Comparison of ENCODE assay signal across 18 mouse cellular contexts in genomic region chr1:166903417-166903816, GRCm38 (mm10).
"Had no signal": no experiment of that assay in that cellular context is flagged by ENCODE, and none has a peak within 500 bp of the region (broad histone marks: within the 10 kb centered on the region; RNA-seq: fewer than 3 reads in every experiment).

No protein-coding gene starts in this region.

- H3K4me3 ChIP-seq: limb, embryonic 12.5 days; limb, embryonic 15.5 days; megakaryocyte, embryonic 14.5 days; midbrain, embryonic 10.5 days; midbrain, embryonic 13.5 days; myocyte; neural tube, embryonic 13.5 days had no signal

- DNase-seq: kidney, adult 9 months; kidney, postnatal 14 days; left cerebral cortex, postnatal 4 days; liver, postnatal 0 days; lung, embryonic 14.5 days; retina, postnatal 1 day; right cerebral cortex, postnatal 25 days; thymus, adult 2 months; thymus, postnatal 14 days had no signal

- H3K27me3 ChIP-seq: limb, embryonic 12.5 days; limb, embryonic 15.5 days; midbrain, embryonic 13.5 days; neural tube, embryonic 13.5 days had no signal

- H3K27ac ChIP-seq: limb, embryonic 12.5 days; limb, embryonic 15.5 days; liver, embryonic 14.5 days; macrophage; midbrain, embryonic 10.5 days; midbrain, embryonic 13.5 days; neural tube, embryonic 13.5 days had no signal
